Mouse (Mus musculus): Measurements from ENCODE around the gene Poc1a.

DNA sequence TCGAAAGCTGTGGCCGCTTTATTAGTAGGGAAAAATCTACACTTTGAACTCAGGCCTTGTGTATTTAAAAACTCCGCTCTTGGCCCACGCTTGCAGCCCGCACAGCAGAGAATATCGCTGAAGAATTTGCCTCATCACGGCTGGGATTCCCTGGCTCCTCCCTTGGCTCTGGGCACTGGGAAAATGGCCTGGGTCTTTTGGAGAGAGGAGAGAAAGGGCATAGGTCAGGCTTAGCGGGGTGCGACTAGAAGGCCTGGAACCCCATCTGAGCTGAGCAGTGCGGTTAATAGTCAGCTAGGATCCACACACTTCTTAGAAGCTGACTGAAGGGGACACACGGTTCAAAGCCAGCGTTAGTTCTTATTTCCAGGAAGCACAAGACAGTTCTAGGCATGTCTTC is 7.6 kb upstream of the Poc1a start:
- no peak for TF ChIP-seq CTCF (conservative IDR thresholded peaks at IDR 0.05; ENCODE audit: low read length)
- no peak for TF ChIP-seq POU5F1 (IDR thresholded peaks at IDR 0.05; ENCODE audit: borderline replicate concordance, low read length)
- no peak for TF ChIP-seq NANOG (IDR thresholded peaks at IDR 0.05; ENCODE audit: borderline replicate concordance, low read length)

Data from E14TG2a.4 (cell line).